Comparison of ENCODE assay signal across 8 mouse cellular contexts in genomic region chr16:13730285-13731255, GRCm38 (mm10). TPM values are rescaled to one million over a fixed set of nuclear protein-coding genes. Genes with fewer than 3 reads are reported as not detected.
DNase-seq lines count a peak whose midpoint lies in the region; ATAC-seq and TF ChIP-seq lines count a peak whose summit lies in the region.

Gene Pla2g10, minus strand, starts transcription at chr16:13730983.

- no peak within 1 kb of the TSS for H3K9ac ChIP-seq in embryonic facial prominence, embryonic 14.5 days (ENCODE audit: low read depth, low read length)
- no peak within 1 kb of the TSS for H3K9ac ChIP-seq in limb, embryonic 12.5 days (replicated peaks)

- no peaks in the 10 kb centered on the region for H3K36me3 ChIP-seq in embryonic facial prominence, embryonic 14.5 days (ENCODE audit: control insufficient read depth, insufficient read depth, low read length)
- H3K36me3 ChIP-seq in limb, embryonic 12.5 days: no peaks in the 10 kb centered on the region
- H3K36me3 ChIP-seq in small intestine, adult 2 months (ENCODE audit: control insufficient read depth, insufficient read depth, low read length): no peaks in the 10 kb centered on the region

- H3K4me1 ChIP-seq in embryonic facial prominence, embryonic 14.5 days (ENCODE audit: control insufficient read depth, insufficient read depth, low read length): no peaks in the 10 kb centered on the region
- 0 out of 2 replicates have a peak, but pooled peaks cover 7% of the 10 kb centered on the region for H3K4me1 ChIP-seq in limb, embryonic 12.5 days (replicated peaks)
- H3K4me1 ChIP-seq in small intestine, adult 2 months (ENCODE audit: control insufficient read depth, insufficient read depth, insufficient read length, low read length): peaks cover 12% of the 10 kb centered on the region; the same call in 1 of the 2 replicates

- H3K4me3 ChIP-seq in embryonic facial prominence, embryonic 14.5 days (ENCODE audit: low read depth, low read length): peak within 1 kb of the TSS; percentile 20
- peak within 1 kb of the TSS; percentile 13; the same call in 1 of the 2 replicates for H3K4me3 ChIP-seq in limb, embryonic 12.5 days (replicated peaks)
- H3K4me3 ChIP-seq in small intestine, adult 2 months (ENCODE audit: low read depth, low read length): peak within 1 kb of the TSS; percentile 29

- no peak within 1 kb of the TSS for H3K27ac ChIP-seq in embryonic facial prominence, embryonic 14.5 days (replicated peaks; ENCODE audit: low read depth, low read length)
- no peak within 1 kb of the TSS for H3K27ac ChIP-seq in limb, embryonic 12.5 days
- H3K27ac ChIP-seq in small intestine, adult 2 months (ENCODE audit: insufficient read depth, low read depth, low read length): no peak within 1 kb of the TSS

- no peak for ATAC-seq in embryonic facial prominence, embryonic 14.5 days (ENCODE audit: low read depth)
- peak; percentile 24; the same call in 1 of the 2 replicates for ATAC-seq in limb, embryonic 12.5 days (ENCODE audit: insufficient number of reproducible peaks, insufficient read depth, low FRiP score, low TSS enrichment, low read depth)
- no peak for ATAC-seq in monocyte, adult 5-6 weeks (replicated peaks; ENCODE audit: insufficient number of reproducible peaks, low FRiP score, low TSS enrichment, poor library complexity, severe bottlenecking)

- peak; percentile 44 for DNase-seq in kidney, postnatal 10 days
- no peak for DNase-seq in kidney, adult 8-10 months
- DNase-seq in embryonic facial prominence, embryonic 14.5 days (ENCODE audit: low spot score): no peak
- no peak for DNase-seq in layer of hippocampus, postnatal 10 days (ENCODE audit: low spot score in 2 of 2)
- DNase-seq in left cerebral cortex, postnatal 14 days (ENCODE audit: low spot score in 2 of 2): no peak

- no peak for TF ChIP-seq CTCF in small intestine, adult 2 months (IDR thresholded peaks at IDR 0.05; ENCODE audit: extremely low read depth, insufficient read length, insufficient replicate concordance, low read depth, low read length)

- no peaks in the 10 kb centered on the region for H3K27me3 ChIP-seq in embryonic facial prominence, embryonic 14.5 days (replicated peaks; ENCODE audit: control insufficient read depth, insufficient read depth, low read length)
- H3K27me3 ChIP-seq in limb, embryonic 12.5 days: peaks cover 14% of the 10 kb centered on the region; the same call in 1 of the 2 replicates
- H3K27me3 ChIP-seq in small intestine, adult 2 months (ENCODE audit: control insufficient read depth, insufficient read depth, low read length): no peaks in the 10 kb centered on the region

- no peak for TF ChIP-seq POLR2A in small intestine, adult 2 months (IDR thresholded peaks at IDR 0.05; ENCODE audit: low read depth, low read length)

- 10% methylated on average over 26 of the region's 26 CpGs for WGBS in embryonic facial prominence, embryonic 14.5 days
- WGBS in limb, embryonic 12.5 days: 7% methylated on average over 26 of the region's 26 CpGs
- WGBS in small intestine, adult 2 months: 45% methylated on average over 26 of the region's 26 CpGs

- H3K9me3 ChIP-seq in embryonic facial prominence, embryonic 14.5 days (ENCODE audit: control insufficient read depth, low read length): no peaks in the 10 kb centered on the region
- no peaks in the 10 kb centered on the region for H3K9me3 ChIP-seq in limb, embryonic 12.5 days

- intact Hi-C loops in left cerebral cortex, postnatal 14 days (cut with DNase I): loop anchor here (10.0 kb wide), 1 partner anchor 196 kb away; no protein-coding TSS in a partner anchor

- H3K4me2 ChIP-seq in embryonic facial prominence, embryonic 14.5 days (ENCODE audit: low read depth, low read length): peak within 1 kb of the TSS; percentile 43
- peak within 1 kb of the TSS; percentile 43 for H3K4me2 ChIP-seq in limb, embryonic 12.5 days

RNA-seq across cellular contexts. Expression of gene Pla2g10, which starts in this region (rescaled TPM):
- 0.16 and 0.46 TPM in 2 replicates for polyA plus RNA-seq in embryonic facial prominence, embryonic 14.5 days (2014; fragmentation: Nextera tagmentation; extraction: Ambion mirVana)
- polyA plus RNA-seq in limb, embryonic 12.5 days (2016; fragmentation: Nextera tagmentation; extraction: Ambion mirVana): not detected in 2 replicates
- polyA plus RNA-seq in small intestine, adult 2 months (2012; rRNA removed): 9.5 and 21.3 TPM in 2 replicates
- not detected for total RNA-seq in layer of hippocampus, postnatal 10 days (2021)
- not detected in 3 replicates for total RNA-seq in monocyte, adult 5-6 weeks (2017)
- not detected for total RNA-seq in left cerebral cortex, postnatal 14 days (2021)

Comparison
In these comparisons a context has a peak if more than half of its experiments do, and no peak if none do; other contexts are left out.
1. Peak in ATAC-seq, H3K4me3 ChIP-seq and H3K4me2 ChIP-seq in limb, embryonic 12.5 days; RNA of the gene not detected or under 1 TPM.